Comparison of ENCODE assay signal across 8 mouse cellular contexts in the genomic region with DNA sequence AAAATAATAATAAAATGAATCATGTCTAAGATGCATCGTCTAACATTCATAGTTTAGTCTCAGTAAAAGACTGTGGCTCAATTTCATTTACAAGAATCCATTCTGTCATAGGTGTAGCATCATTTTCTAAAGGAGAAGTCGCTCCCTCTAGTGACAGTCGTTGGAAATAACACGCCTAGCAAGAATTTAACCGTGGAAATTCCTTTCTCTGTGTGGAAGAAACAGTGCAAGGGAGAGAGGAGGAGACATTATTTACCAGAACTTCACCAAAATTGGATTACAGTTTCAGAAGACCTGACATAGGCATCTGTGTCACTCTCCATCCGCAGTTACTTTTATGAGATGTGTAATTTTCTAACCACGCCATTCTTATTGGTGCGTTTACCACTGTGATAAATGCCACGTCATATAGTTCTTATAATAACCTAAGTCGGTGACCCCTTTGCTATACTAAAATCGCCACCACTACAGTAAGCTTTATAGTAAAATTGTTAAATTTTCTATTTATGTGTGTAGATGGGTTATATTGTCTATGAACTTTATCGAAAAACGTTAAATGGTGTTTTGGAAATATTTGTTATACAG. TPM values are rescaled to one million over a fixed set of nuclear protein-coding genes. Genes with fewer than 3 reads are reported as not detected.
A peak's percentile ranks its signal among the peaks of the same experiment; 100 is the strongest.
DNase-seq lines count a peak whose midpoint lies in the region; ATAC-seq lines count a peak whose summit lies in the region.

No protein-coding gene starts in this region.

- peaks cover 38% of the 10 kb centered on the region for H3K4me1 ChIP-seq in erythroblast, embryonic 14.5 days (ENCODE audit: control insufficient read depth)
- peaks cover 20% of the 10 kb centered on the region for H3K4me1 ChIP-seq in hindbrain, embryonic 13.5 days (replicated peaks)

- peak overlapping the region; percentile 100 for H3K4me3 ChIP-seq in erythroblast, embryonic 14.5 days (replicated peaks)
- H3K4me3 ChIP-seq in hindbrain, embryonic 13.5 days, result peak overlapping the region; percentile 29
- peak overlapping the region; percentile 86 for H3K4me3 ChIP-seq in macrophage (ENCODE audit: inconsistent target)

- H3K9ac ChIP-seq in hindbrain, embryonic 13.5 days, result peak overlapping the region; percentile 43; the same call in 1 of the 2 replicates

- peak; percentile 32 to 88 for DNase-seq in adrenal gland, adult (ENCODE audit: inconsistent age in 2 of 2, low spot score in 1 of 2)
- no peak for DNase-seq in adrenal gland, adult 8-10 months
- peak; percentile 89 for DNase-seq in brain, adult 2 months (ENCODE audit: low read depth, low spot score)
- peak; percentile 49 to 80 for DNase-seq in layer of hippocampus, postnatal 14 days (ENCODE audit: low spot score in 2 of 2)
- peak; percentile 41 for DNase-seq in right cerebral cortex, postnatal 4 days

- 28% methylated on average over 13 of the region's 13 CpGs for WGBS in hindbrain, embryonic 13.5 days
- 14% methylated on average over 13 of the region's 13 CpGs for WGBS in macrophage (ENCODE audit: missing documents)

- no peaks in the 10 kb centered on the region for H3K9me3 ChIP-seq in erythroblast, embryonic 14.5 days (ENCODE audit: control insufficient read depth, low read length)
- no peaks in the 10 kb centered on the region for H3K9me3 ChIP-seq in hindbrain, embryonic 13.5 days

- H3K4me2 ChIP-seq in hindbrain, embryonic 13.5 days, result peak overlapping the region; percentile 73

- peak overlapping the region; percentile 60 for H3K27ac ChIP-seq in hindbrain, embryonic 13.5 days
- H3K27ac ChIP-seq in macrophage, result peak overlapping the region; percentile 45; the same call in 1 of the 2 replicates

- peaks cover 14% of the 10 kb centered on the region for H3K36me3 ChIP-seq in erythroblast, embryonic 14.5 days (ENCODE audit: control insufficient read depth)
- no peaks in the 10 kb centered on the region for H3K36me3 ChIP-seq in hindbrain, embryonic 13.5 days
- H3K36me3 ChIP-seq in macrophage (ENCODE audit: inconsistent target), result 0 out of 2 replicates have a peak, but pooled peaks cover 6% of the 10 kb centered on the region

- peaks cover 37% of the 10 kb centered on the region for H3K79me2 ChIP-seq in macrophage (ENCODE audit: inconsistent target)

- H3K27me3 ChIP-seq in erythroblast, embryonic 14.5 days (ENCODE audit: control insufficient read depth), result peaks cover 6% of the 10 kb centered on the region
- no peaks in the 10 kb centered on the region for H3K27me3 ChIP-seq in hindbrain, embryonic 13.5 days

- ATAC-seq in hindbrain, embryonic 13.5 days (ENCODE audit: low FRiP score), result peak; percentile 11; the same call in 1 of the 2 replicates

RNA-seq across cellular contexts. Expression of gene Tspyl1, which starts 1.3 kb away (rescaled TPM):
- total RNA-seq in adrenal gland, adult 8-10 months (2022), result 10 to 100 TPM; 65.5 to 80.9 (median 76.2) TPM
- polyA plus RNA-seq in erythroblast, embryonic 14.5 days (2012), result 1.7 and 2.7 TPM in 2 replicates
- 152 and 156 TPM in 2 replicates for polyA plus RNA-seq in hindbrain, embryonic 13.5 days (2015; fragmentation: Nextera tagmentation; extraction: Ambion mirVana)
- 100 to 1,000 TPM; 115 to 116 TPM for total RNA-seq in layer of hippocampus, postnatal 14 days (2021)
- 10 to 100 TPM; 10.7 to 45.7 (median 26.9) TPM for total RNA-seq in macrophage (2018; cell fraction: chromatin; rRNA removed)
- 10 to 100 TPM; 57.1 to 78.8 (median 66.3) TPM for total RNA-seq in macrophage (2018; cell fraction: cytosol; rRNA removed)
- 100 to 1,000 TPM in 1 of 26 experiments, 10 to 100 TPM in 25; 31.5 to 102 (median 64.7) TPM for total RNA-seq in macrophage (2018; cell fraction: nucleus; rRNA removed)
- polyA plus RNA-seq in macrophage (2018), result 38.3 to 64.8 TPM (median 43.1 TPM) in 3 replicates

RNA-seq across cellular contexts. Expression of gene Tspyl4, which starts 16.6 kb away (rescaled TPM):
- 10 to 100 TPM; 20.5 to 34.6 (median 26.4) TPM for total RNA-seq in adrenal gland, adult 8-10 months (2022)
- polyA plus RNA-seq in erythroblast, embryonic 14.5 days (2012), result 0.03 TPM in 1 of 2 replicates, not detected in the other
- 229 and 238 TPM in 2 replicates for polyA plus RNA-seq in hindbrain, embryonic 13.5 days (2015; fragmentation: Nextera tagmentation; extraction: Ambion mirVana)
- 100 to 1,000 TPM; 312 to 332 TPM for total RNA-seq in layer of hippocampus, postnatal 14 days (2021)
- total RNA-seq in macrophage (2018; cell fraction: chromatin; rRNA removed), result 10 to 100 TPM in 1 of 26 experiments, 1 to 10 TPM in 19, under 1 TPM in 6; 0.62 to 11.7 (median 2.3) TPM
- total RNA-seq in macrophage (2018; cell fraction: cytosol; rRNA removed), result 10 to 100 TPM in 15 of 26 experiments, 1 to 10 TPM in 11; 4.9 to 15.0 (median 10.5) TPM
- 10 to 100 TPM in 6 of 26 experiments, 1 to 10 TPM in 20; 2.6 to 31.1 (median 5.2) TPM for total RNA-seq in macrophage (2018; cell fraction: nucleus; rRNA removed)
- polyA plus RNA-seq in macrophage (2018), result 5.7 to 7.8 TPM (median 7.4 TPM) in 3 replicates

Comparison
In these comparisons a context has a peak if more than half of its experiments do, and no peak if none do; other contexts are left out.
1. H3K4me3 ChIP-seq: peak in every context shown above with its lines; median percentile 100 in erythroblast, embryonic 14.5 days; 86 in macrophage; 29 in hindbrain, embryonic 13.5 days.
2. RNA of gene Tspyl1, which starts 1.3 kb away (polyA plus RNA-seq): 152 to 156 TPM in hindbrain, embryonic 13.5 days and 38.3 to 64.8 TPM in macrophage; 1.7 to 2.7 TPM in erythroblast, embryonic 14.5 days; every median in the first group is over 10 times any median in the second.
3. RNA of gene Tspyl4, which starts 16.6 kb away (polyA plus RNA-seq): 229 to 238 TPM in hindbrain, embryonic 13.5 days; 5.7 to 7.8 TPM in macrophage and 0.03 TPM in erythroblast, embryonic 14.5 days; every median in the first group is over 10 times any median in the second.